ENCODE assay signal across 8 mouse cellular contexts in genomic region chr3:10684885-10685500, GRCm38 (mm10).
DNase-seq lines count a peak whose midpoint lies in the region; ATAC-seq and TF ChIP-seq lines count a peak whose summit lies in the region.

No protein-coding gene starts in this region.

- DNase-seq in A20 (ENCODE audit: low read depth, low spot score) (peak; percentile 2), G1E (ENCODE audit: low spot score) (peak; percentile 1)
- peak; percentile 32 for DNase-seq in cerebellum, adult 9-10 months
- peak; percentile 44 for DNase-seq in layer of hippocampus, adult 11-12 months (ENCODE audit: low spot score)
- DNase-seq in lung, postnatal 36 days = peak; percentile 18
- DNase-seq in right cerebral cortex, postnatal 4 days = peak; percentile 70
- DNase-seq in thymus, adult 18-20 months = no peak

- H3K9me3 ChIP-seq in G1E (replicated peaks) = no peaks in the 10 kb centered on the region

- no peaks in the 10 kb centered on the region for H3K4me1 ChIP-seq in G1E (ENCODE audit: insufficient read depth, low read depth, low read length)

- no peak overlapping the region for H3K4me3 ChIP-seq in G1E (ENCODE audit: low read depth, low read length)

- no peaks in the 10 kb centered on the region for H3K27me3 ChIP-seq in G1E (ENCODE audit: insufficient read depth, low read length)

- H3K36me3 ChIP-seq in G1E (replicated peaks) = no peaks in the 10 kb centered on the region

- no peak for ATAC-seq in G1E (ENCODE audit: extremely low read depth, insufficient number of reproducible peaks, low FRiP score, poor library complexity, severe bottlenecking)
- ATAC-seq in frontal cortex, adult (ENCODE audit: low TSS enrichment) = peak; percentile 64; the same call in 1 of the 2 replicates

- TF ChIP-seq CTCF in G1E (IDR thresholded peaks at IDR 0.05; ENCODE audit: low read depth, low read length) = no peak

Comparison
In these comparisons a context has a peak if more than half of its experiments do, and no peak if none do; other contexts are left out.
1. DNase-seq: peak in A20 (single experiment), G1E (single experiment), cerebellum, adult 9-10 months (single experiment), layer of hippocampus, adult 11-12 months (single experiment), lung, postnatal 36 days (single experiment) and right cerebral cortex, postnatal 4 days (single experiment); none in thymus, adult 18-20 months (0 of 2).